Mouse (Mus musculus) neural tube, embryonic 12.5 days (tissue): ENCODE data around the gene Ankrd54. TPM values are rescaled to one million over a fixed set of nuclear protein-coding genes. Genes with fewer than 3 reads are reported as not detected.
"Not testable (repeated sequence)": the region's sequence is repeated elsewhere in the genome, so short reads cannot be mapped to it uniquely, and the experiment has no call there.

Source experiments
- ATAC-seq: fragments of 200-750 bp; cut with Nextera tagmentation; 2 replicates; pipeline ENCODE4 v1.8.0; 2017; ENCODE audit warnings: low read depth, mild to moderate bottlenecking, moderate TSS enrichment, moderate library complexity; ENCODE audit not compliant: low FRiP score
- H3K27ac ChIP-seq: fragments of 300-500 bp; sonication (generic); 2 replicates; pipeline ENCODE4 v1.5.1; 2016
- H3K27me3 ChIP-seq: fragments of 300-500 bp; sonication (generic); replicated peaks from 2 replicates; pipeline ENCODE4 v1.6.1; 2016; ENCODE audit warnings: mild to moderate bottlenecking
- H3K36me3 ChIP-seq: fragments of 300-500 bp; sonication (generic); 2 replicates; pipeline ENCODE4 v1.6.1; 2016; ENCODE audit warnings: mild to moderate bottlenecking
- H3K4me1 ChIP-seq: fragments of 300-500 bp; sonication (generic); 2 replicates; pipeline ENCODE4 v1.6.1; 2016
- H3K4me2 ChIP-seq: fragments of 300-500 bp; sonication (generic); replicated peaks from 2 replicates; pipeline ENCODE4 v1.6.1; 2016; ENCODE audit warnings: mild to moderate bottlenecking
- H3K4me3 ChIP-seq: fragments of 300-500 bp; sonication (generic); 2 replicates; pipeline ENCODE4 v1.5.1; 2016
- H3K9ac ChIP-seq: fragments of 300-500 bp; sonication (generic); 2 replicates; pipeline ENCODE4 v1.6.1; 2016; ENCODE audit warnings: mild to moderate bottlenecking
- H3K9me3 ChIP-seq: fragments of 300-500 bp; sonication (generic); 2 replicates; pipeline ENCODE4 v1.6.1; 2016; ENCODE audit warnings: mild to moderate bottlenecking
- WGBS: fragments of 180-500 bp; shearing (Covaris S2); methylation state at CpG from one replicate; pipeline ENCODE4 v1.1.7; 2016; 5-methylcytosine and 5-hydroxymethylcytosine counted together
- polyA plus RNA-seq: library from polyadenylated mRNA; unstranded; fragments of >200 nt; fragmentation: Nextera tagmentation; extraction: Ambion mirVana; gene quantifications from 2 replicates; pipeline ENCODE4 v1.2.1, GENCODE M21; 2016

The Ankrd54 gene
- polyA plus RNA-seq, 1 experiment from 2014 or later, result 62.5 TPM

DNA sequence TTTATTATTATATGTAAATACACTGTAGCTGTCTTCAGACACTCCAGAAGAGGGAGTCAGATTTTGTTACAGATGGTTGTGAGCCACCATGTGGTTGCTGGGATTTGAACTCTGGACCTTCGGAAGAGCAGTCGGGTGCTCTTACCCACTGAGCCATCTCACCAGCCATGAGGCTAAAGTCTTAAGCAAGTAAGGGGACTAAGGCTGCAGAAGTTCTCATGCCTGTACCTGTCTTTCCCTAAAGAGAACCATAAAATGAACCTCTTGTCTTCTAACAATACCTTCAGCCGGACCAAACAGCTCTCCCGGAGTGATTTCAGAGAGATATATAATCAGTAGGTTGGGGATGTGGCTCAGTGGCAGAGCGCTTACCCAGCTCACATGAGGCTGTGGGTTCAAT is 30.8 kb downstream of the Ankrd54 start:
- Histone ChIP-seq H3K4me2 (peak overlapping the region; percentile 24), H3K36me3 (peaks cover 18% of the 10 kb centered on the region), H3K4me1 (peaks cover 33% of the 10 kb centered on the region)
- not testable (repeated sequence) for H3K4me3 ChIP-seq, H3K9ac ChIP-seq, H3K27me3 ChIP-seq, ATAC-seq, H3K9me3 ChIP-seq, H3K27ac ChIP-seq
- 74% methylated on average over 5 of the region's 5 CpGs for WGBS

DNA sequence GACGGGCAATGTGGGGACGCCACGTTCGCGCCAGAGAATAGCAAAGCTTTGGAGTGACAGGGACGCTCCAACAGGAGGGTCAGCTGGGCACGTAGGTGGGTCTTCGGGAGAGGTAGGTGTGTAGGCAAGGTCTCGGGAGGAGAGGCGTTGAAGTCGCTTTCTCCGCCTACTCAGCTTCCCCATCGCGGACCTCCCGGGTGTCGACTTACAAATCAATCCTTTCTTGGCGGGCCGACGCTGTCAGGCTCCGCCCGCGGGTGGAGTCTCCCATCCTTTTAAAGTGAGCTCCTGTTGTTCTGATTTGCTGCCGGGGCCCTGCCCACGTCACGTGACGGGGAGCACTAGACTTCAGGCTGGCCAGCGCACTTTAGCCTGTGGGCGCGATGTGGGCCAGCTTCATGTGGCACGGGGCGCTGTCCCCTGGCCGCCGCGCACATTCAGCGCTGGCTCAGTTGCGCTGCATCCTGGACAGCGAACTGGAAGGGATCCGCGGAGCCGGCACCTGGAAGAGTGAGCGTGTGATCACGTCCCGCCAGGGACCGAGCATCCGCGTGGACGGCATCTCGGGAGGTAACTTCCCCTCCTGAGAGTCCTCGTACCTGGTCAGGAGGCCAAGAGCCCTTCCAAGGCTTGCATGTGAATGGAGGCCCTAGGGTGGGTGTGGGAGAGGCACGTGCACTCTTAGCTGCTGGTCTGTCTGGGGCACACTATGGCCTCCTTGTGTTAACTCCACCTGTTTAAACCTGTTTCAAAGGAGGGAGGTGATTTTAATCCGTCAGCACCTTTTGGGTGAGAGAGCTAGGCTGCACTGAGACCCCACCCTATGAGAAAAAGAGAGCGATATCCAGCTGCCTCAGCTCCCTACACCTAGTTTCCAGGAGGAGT is 31.9 kb downstream of the Ankrd54 start:
- H3K27ac ChIP-seq, result no peak overlapping the region
- H3K4me1 ChIP-seq, result peaks cover 38% of the 10 kb centered on the region
- H3K4me3 ChIP-seq, result peak overlapping the region; percentile 80

DNA sequence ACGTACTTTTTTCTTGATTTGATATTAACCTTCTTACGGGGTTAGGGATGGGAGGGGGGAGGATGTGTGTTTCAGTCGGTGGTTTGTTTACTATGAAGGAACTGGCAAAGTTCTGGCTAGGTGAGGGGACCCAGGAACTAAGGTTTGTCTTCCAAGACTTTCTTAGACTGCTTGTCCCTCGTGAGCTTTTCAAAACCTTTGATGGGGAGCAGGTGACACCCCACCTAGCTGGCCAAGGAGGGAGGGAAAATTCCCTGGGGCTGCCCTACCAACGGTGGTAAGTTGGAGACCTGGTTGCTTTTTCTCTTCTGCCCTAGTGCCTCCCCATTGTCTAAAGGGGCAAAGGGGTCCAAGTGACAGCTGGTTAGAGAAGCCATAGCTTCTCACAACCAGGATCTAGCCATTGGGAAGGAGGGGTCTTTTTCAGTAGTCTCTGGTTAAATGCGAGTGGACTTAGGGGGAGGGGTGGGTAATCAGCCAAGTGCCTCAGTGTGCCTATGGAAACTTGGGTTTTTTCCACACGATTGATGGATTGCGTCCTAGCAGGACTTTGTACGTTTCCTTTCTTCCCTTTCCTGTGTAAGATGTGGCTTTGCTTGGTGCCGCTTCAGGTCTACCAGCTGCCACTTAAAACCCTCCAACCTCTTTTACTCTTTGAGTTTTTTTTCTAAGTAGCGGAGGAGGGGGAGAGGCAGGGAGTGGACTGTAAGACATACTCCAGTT is 33.0 kb downstream of the Ankrd54 start:
- Histone ChIP-seq H3K4me3 (peak overlapping the region; percentile 80), H3K9ac (peak overlapping the region; percentile 100), H3K9me3 (no peaks in the 10 kb centered on the region), H3K27me3 (no peaks in the 10 kb centered on the region), H3K4me1 (peaks cover 45% of the 10 kb centered on the region), H3K36me3 (peaks cover 2% of the 10 kb centered on the region; the same call in 1 of the 2 replicates), H3K4me2 (peak overlapping the region; percentile 99), H3K27ac (no peak overlapping the region)
- ATAC-seq, result no peak
- WGBS, result 9% methylated on average over 11 of the region's 11 CpGs

More for the DNA sequence above, 31.9 kb downstream of the Ankrd54 start:
- Histone ChIP-seq H3K4me2 (peak overlapping the region; percentile 99), H3K9me3 (no peaks in the 10 kb centered on the region), H3K9ac (peak overlapping the region; percentile 100), H3K36me3 (peaks cover 8% of the 10 kb centered on the region; the same call in 1 of the 2 replicates), H3K27me3 (no peaks in the 10 kb centered on the region)
- under 1% methylated on average over 52 of the region's 52 CpGs for WGBS
- peak; percentile 69 for ATAC-seq

DNA sequence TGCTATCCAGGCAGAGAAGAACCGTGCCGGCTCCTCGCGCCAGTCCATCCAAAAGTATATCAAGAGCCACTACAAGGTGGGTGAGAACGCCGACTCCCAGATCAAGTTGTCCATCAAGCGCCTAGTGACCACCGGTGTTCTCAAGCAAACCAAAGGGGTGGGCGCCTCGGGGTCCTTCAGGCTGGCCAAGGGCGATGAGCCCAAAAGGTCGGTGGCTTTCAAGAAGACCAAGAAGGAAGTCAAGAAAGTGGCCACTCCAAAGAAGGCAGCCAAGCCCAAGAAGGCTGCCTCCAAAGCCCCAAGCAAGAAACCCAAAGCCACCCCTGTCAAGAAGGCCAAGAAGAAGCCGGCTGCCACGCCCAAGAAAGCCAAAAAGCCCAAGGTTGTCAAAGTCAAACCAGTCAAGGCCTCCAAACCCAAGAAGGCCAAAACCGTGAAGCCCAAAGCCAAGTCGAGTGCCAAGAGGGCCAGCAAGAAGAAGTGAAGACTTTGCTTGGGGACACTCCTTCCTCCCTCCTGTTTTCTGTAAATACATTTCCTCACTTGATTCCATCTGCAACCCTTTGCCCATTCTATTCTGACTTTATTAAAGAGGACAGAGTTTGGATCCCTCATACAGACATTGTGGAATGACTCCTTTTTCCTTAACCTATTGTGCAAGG is 33.7 kb downstream of the Ankrd54 start:
- H3K4me3 ChIP-seq, result peak overlapping the region; percentile 80
- no peaks in the 10 kb centered on the region for H3K27me3 ChIP-seq
- H3K27ac ChIP-seq, result peak overlapping the region; percentile 94
- H3K4me2 ChIP-seq, result peak overlapping the region; percentile 99
- 30% methylated on average over 16 of the region's 16 CpGs for WGBS
- H3K36me3 ChIP-seq, result peaks cover 2% of the 10 kb centered on the region; the same call in 1 of the 2 replicates
- peaks cover 45% of the 10 kb centered on the region for H3K4me1 ChIP-seq
- H3K9me3 ChIP-seq, result no peaks in the 10 kb centered on the region
- peak overlapping the region; percentile 100 for H3K9ac ChIP-seq
- ATAC-seq, result no peak

DNA sequence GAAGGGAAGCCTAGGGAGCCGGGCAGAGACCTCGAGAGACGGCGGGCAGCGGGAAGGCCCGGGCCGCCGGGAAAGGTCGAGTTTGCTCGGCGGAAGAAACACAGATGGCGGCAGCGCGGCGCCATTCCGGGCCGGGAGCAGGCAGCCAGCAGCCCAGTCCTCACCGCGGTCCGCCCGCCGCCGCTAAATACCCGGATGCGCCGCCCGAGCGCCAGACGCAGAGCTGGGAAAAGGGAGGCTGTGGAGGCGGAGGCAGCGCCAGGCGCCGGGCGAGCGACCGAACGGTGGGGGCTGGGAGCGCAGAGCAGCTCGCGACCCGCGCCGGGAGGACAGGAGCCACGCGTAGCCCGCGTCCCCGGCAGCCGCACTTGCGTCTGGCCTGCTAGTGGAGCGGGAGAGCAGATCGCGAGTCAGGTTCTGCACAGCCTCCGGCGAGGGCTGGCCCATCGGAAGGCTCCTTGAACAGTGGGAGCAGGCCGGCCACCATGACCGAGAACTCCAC is 34.4 kb downstream of the Ankrd54 start, which contains the start of gene H1f0:
TSS of gene H1f0 (plus strand) at position 214 of the 502 bp plus-strand sequence.
- no peaks in the 10 kb centered on the region for H3K9me3 ChIP-seq
- no peaks in the 10 kb centered on the region for H3K27me3 ChIP-seq
- WGBS, result under 1% methylated on average over 50 of the region's 58 CpGs
- H3K36me3 ChIP-seq, result no peaks in the 10 kb centered on the region
- ATAC-seq, result peak; percentile 81
- peak within 1 kb of the TSS; percentile 94 for H3K27ac ChIP-seq
- H3K4me1 ChIP-seq, result peaks cover 45% of the 10 kb centered on the region
- peak within 1 kb of the TSS; percentile 100 for H3K9ac ChIP-seq
- H3K4me2 ChIP-seq, result peak within 1 kb of the TSS; percentile 99
- H3K4me3 ChIP-seq, result peak within 1 kb of the TSS; percentile 80

DNA sequence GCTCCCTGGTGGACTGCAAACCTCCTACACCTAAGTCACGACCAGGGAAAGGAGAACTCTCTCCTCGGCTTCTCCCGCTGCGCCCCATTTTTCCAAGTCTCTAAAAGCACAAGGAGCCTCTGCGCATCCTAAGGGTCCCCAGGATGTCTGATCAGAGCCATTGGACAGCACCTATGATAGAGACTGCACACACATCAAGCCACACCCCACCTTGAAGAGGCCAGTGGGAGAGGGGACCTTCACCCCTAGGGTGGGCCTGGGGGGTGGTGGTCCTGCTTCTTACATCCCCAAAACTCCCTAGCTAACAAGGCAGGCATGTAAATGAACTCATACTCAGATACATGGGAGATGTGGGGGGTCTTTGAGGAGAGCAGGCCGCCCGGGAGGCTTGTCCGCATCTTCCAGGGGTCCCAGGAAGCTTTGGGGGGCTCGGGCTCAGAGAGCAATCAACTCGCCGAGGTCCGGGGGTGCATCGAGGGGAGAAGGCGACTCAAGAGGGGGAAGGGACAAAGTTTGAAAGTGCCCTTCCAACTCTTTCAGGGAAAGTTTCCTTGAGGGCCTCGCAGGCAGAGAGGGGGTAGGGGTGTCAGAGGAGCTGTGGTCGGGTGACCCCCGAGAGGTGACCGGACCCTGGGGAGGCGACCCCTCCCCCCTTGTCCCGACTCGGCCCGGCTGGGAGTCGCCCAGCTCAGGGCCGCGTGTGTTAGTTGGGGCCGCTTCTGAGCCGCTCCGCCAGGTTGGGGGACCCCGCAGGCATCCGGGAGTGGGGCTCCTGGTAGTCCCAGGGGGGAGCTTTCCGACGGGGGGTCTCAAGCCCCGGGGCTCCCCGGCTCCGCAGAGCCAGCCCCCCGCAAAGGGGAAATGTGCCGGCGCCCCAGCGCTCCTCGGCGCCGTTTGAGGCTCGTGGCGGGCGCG is 35.1 kb downstream of the Ankrd54 start:
- Histone ChIP-seq H3K27me3 (no peaks in the 10 kb centered on the region), H3K9me3 (no peaks in the 10 kb centered on the region), H3K4me1 (peaks cover 45% of the 10 kb centered on the region), H3K27ac (peak overlapping the region; percentile 94), H3K4me2 (peak overlapping the region; percentile 99), H3K36me3 (no peaks in the 10 kb centered on the region), H3K4me3 (peak overlapping the region; percentile 80), H3K9ac (peak overlapping the region; percentile 100)
- WGBS, result 6% methylated on average over 46 of the region's 46 CpGs
- peak; percentile 37 for ATAC-seq

DNA sequence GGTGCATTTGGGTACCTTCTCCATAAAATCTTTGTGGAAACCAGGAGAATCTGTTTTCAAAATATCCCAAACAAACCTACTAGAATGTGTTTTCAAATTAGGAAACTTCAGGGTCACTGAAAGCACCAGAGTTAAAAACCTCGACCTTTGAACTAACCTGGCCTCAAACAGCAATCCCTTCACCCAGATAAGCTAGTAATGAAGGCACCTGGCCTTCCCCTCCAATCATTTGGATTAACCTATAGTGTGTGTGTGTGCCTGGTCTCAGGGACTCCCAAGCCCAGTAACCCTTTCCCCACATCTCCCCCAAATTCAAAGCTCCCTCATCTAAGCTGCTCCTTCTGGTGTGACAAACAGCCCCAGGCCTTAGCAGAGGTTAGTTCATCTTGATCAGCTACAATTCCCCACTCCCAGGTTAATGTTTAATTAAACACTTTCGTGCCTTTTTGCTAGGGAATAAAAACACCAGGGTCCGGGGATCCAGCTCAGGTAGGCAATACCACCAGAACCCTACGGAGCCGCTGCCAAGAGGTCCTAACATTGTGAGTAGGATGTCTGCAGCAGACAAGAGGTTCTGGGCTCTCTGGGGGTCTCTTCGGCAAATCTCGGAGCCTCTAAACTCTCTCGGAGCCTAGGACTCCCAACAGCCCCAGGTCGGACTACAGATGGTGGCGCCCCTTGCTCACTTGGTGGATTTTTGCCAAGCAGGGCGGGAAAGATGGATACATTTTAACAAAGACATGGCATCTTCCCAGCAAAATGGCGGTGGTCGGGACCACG is 36.0 kb downstream of the Ankrd54 start:
- H3K36me3 ChIP-seq, result no peaks in the 10 kb centered on the region
- no peak for ATAC-seq
- peak overlapping the region; percentile 99 for H3K4me2 ChIP-seq
- 46% methylated on average over 14 of the region's 14 CpGs for WGBS
- H3K4me3 ChIP-seq, result peak overlapping the region; percentile 80; the same call in 1 of the 2 replicates
- H3K4me1 ChIP-seq, result peaks cover 43% of the 10 kb centered on the region
- H3K9ac ChIP-seq, result no peak overlapping the region
- no peaks in the 10 kb centered on the region for H3K27me3 ChIP-seq
- no peaks in the 10 kb centered on the region for H3K9me3 ChIP-seq
- no peak overlapping the region for H3K27ac ChIP-seq

DNA sequence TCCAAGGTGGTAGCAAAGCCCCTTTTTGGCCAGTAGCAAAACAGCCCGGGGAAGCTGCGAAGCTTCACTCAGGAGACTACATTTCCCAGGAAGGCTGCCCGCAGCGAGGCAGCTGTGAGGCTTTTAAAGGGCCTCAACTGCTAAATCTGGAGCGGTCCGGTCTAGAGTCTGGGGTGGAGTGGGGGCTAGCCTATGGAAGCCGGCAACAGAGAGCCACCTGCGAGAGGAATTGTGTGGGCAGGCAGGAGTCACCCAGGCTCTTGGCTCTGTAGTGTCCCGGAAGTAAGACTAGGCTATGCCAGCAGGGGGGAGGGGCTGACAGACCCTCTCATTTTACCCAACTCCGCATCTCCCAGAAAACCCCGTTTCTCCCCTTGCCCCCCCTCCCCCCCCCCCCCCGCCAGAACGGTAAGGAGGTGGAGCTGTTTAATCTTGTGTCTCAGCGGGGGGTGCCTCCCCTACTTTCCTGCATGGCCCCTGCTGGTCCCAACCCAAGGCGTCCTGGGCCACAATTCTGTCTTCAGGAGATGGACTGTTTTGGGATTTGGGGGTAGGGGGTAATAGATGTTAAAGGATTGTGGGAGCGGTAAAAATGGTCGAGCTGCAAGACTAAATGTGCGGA is 36.9 kb downstream of the Ankrd54 start:
- no peaks in the 10 kb centered on the region for H3K36me3 ChIP-seq
- peak overlapping the region; percentile 48 for H3K4me2 ChIP-seq
- H3K4me3 ChIP-seq, result no peak overlapping the region
- 9% methylated on average over 18 of the region's 18 CpGs for WGBS
- peaks cover 34% of the 10 kb centered on the region for H3K4me1 ChIP-seq
- ATAC-seq, result no peak
- no peak overlapping the region for H3K27ac ChIP-seq
- H3K27me3 ChIP-seq, result no peaks in the 10 kb centered on the region
- no peaks in the 10 kb centered on the region for H3K9me3 ChIP-seq
- peak overlapping the region; percentile 46; the same call in 1 of the 2 replicates for H3K9ac ChIP-seq

DNA sequence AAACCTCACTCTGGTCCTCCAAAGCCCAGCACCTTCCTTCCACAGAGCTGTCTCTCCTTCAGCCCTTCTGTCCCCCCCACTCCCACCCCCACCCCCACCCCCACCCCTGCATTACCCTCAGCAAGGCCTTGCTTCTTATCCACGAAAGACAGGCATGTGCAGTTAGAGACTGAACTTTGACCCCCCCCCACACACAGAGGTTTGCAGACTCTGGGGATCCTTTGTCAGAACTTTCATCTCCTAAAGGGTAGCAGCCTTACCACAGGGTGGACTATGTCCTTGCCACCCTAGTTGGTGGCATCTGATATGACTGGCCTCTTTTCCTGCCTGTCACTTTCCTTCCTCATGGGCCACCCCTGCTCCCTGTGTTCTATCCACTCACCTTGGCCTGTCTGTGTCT is 39.3 kb downstream of the Ankrd54 start:
- Histone ChIP-seq H3K36me3 (no peaks in the 10 kb centered on the region), H3K4me3 (no peak overlapping the region), H3K4me2 (no peak overlapping the region), H3K4me1 (peaks cover 22% of the 10 kb centered on the region), H3K27me3 (no peaks in the 10 kb centered on the region), H3K9me3 (no peaks in the 10 kb centered on the region), H3K27ac (no peak overlapping the region), H3K9ac (no peak overlapping the region)
- WGBS, result 65% methylated on average over 1 of the region's 1 CpGs
- ATAC-seq, result no peak

DNA sequence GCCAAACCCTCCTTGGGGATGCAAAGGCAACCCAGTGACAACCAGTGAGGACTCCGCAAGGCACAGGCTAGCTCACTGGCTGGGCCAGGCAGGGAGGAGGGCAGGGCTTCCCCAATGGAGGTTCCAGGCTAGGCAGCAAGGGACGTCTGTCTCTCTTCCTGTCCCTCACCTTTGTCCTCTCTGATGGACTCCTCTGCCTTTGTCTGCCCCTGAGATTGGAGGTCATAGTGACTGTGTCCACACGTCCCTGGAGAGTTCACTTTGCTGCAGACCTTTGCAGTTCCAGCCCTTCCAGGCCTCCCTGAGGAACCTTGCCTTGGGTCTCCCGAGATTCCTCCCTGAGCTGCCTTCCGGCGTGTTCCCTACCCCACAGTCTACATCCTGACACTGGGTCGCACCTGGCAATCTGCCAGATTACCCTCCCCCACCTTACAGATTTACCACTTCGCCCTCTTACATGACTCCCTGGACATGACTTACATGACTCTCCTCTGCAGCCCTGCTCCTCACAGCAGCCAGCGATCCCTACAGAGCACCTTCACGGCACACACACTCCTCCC is 39.9 kb downstream of the Ankrd54 start:
- no peaks in the 10 kb centered on the region for H3K9me3 ChIP-seq
- no peak overlapping the region for H3K4me3 ChIP-seq
- H3K27me3 ChIP-seq, result no peaks in the 10 kb centered on the region
- 72% methylated on average over 10 of the region's 10 CpGs for WGBS
- H3K36me3 ChIP-seq, result no peaks in the 10 kb centered on the region
- H3K9ac ChIP-seq, result 0 out of 2 replicates have a peak overlapping the region, but pooled peaks have one; percentile 17
- no peak overlapping the region for H3K4me2 ChIP-seq
- ATAC-seq, result no peak
- peaks cover 21% of the 10 kb centered on the region for H3K4me1 ChIP-seq
- H3K27ac ChIP-seq, result no peak overlapping the region
